7 mouse cellular contexts compared by ENCODE assay signal in genomic region chr1:21961251-21962082, GRCm38 (mm10). TPM values are rescaled to one million over a fixed set of nuclear protein-coding genes. Genes with fewer than 3 reads are reported as not detected.
DNase-seq lines count a peak whose midpoint lies in the region; ATAC-seq lines count a peak whose summit lies in the region.

Gene Kcnq5 (minus strand): TSS chr1:21961942.

- H3K36me3 ChIP-seq in intestine, embryonic 15.5 days = no peaks in the 10 kb centered on the region
- no peaks in the 10 kb centered on the region for H3K36me3 ChIP-seq in limb, embryonic 13.5 days
- no peaks in the 10 kb centered on the region for H3K36me3 ChIP-seq in midbrain, embryonic 14.5 days (ENCODE audit: control insufficient read depth, insufficient read depth, low read length)

- WGBS in intestine, embryonic 15.5 days = under 1% methylated on average over 83 of the region's 89 CpGs
- under 1% methylated on average over 68 of the region's 89 CpGs for WGBS in limb, embryonic 13.5 days
- WGBS in midbrain, embryonic 14.5 days = under 1% methylated on average over 73 of the region's 89 CpGs

- H3K9ac ChIP-seq in intestine, embryonic 15.5 days = peak within 1 kb of the TSS; percentile 56
- peak within 1 kb of the TSS; percentile 77 for H3K9ac ChIP-seq in limb, embryonic 13.5 days
- H3K9ac ChIP-seq in midbrain, embryonic 14.5 days (replicated peaks; ENCODE audit: low read length) = peak within 1 kb of the TSS; percentile 62

- ATAC-seq in activated CD4-positive, CD25-positive, alpha-beta regulatory T cell, adult 4 months = peak; percentile 50
- ATAC-seq in intestine, embryonic 15.5 days = peak; percentile 85
- peak; percentile 75 for ATAC-seq in limb, embryonic 13.5 days (ENCODE audit: low FRiP score, low read depth)
- ATAC-seq in midbrain, embryonic 14.5 days (ENCODE audit: low FRiP score, low TSS enrichment) = peak; percentile 89

- peak; percentile 77 for DNase-seq in embryo, embryonic 10 days (ENCODE audit: low spot score)
- peak; percentile 64 for DNase-seq in gastrocnemius, postnatal 14 days
- peak; percentile 85 for DNase-seq in midbrain, embryonic 14.5 days
- peak; percentile 71 to 75 for DNase-seq in spleen, postnatal 36 days (ENCODE audit: low spot score in 2 of 2)

- peaks cover 13% of the 10 kb centered on the region for H3K4me1 ChIP-seq in intestine, embryonic 15.5 days (replicated peaks)
- peaks cover 28% of the 10 kb centered on the region for H3K4me1 ChIP-seq in limb, embryonic 13.5 days
- H3K4me1 ChIP-seq in midbrain, embryonic 14.5 days (ENCODE audit: control insufficient read depth, insufficient read depth, low read length) = peaks cover 10% of the 10 kb centered on the region

- peak within 1 kb of the TSS; percentile 98 for H3K4me2 ChIP-seq in intestine, embryonic 15.5 days (replicated peaks)
- peak within 1 kb of the TSS; percentile 92 for H3K4me2 ChIP-seq in limb, embryonic 13.5 days (replicated peaks)
- H3K4me2 ChIP-seq in midbrain, embryonic 14.5 days (ENCODE audit: low read length) = peak within 1 kb of the TSS; percentile 98

- no peaks in the 10 kb centered on the region for H3K9me3 ChIP-seq in intestine, embryonic 15.5 days
- H3K9me3 ChIP-seq in limb, embryonic 13.5 days = no peaks in the 10 kb centered on the region
- H3K9me3 ChIP-seq in midbrain, embryonic 14.5 days (ENCODE audit: control insufficient read depth, low read length) = no peaks in the 10 kb centered on the region

- H3K4me3 ChIP-seq in intestine, embryonic 15.5 days (replicated peaks) = peak within 1 kb of the TSS; percentile 64
- H3K4me3 ChIP-seq in limb, embryonic 13.5 days = peak within 1 kb of the TSS; percentile 67
- H3K4me3 ChIP-seq in midbrain, embryonic 14.5 days (replicated peaks; ENCODE audit: low read depth, low read length) = peak within 1 kb of the TSS; percentile 74

- H3K27me3 ChIP-seq in intestine, embryonic 15.5 days (replicated peaks) = peaks cover 5% of the 10 kb centered on the region; the same call in 1 of the 2 replicates
- peaks cover 25% of the 10 kb centered on the region for H3K27me3 ChIP-seq in limb, embryonic 13.5 days
- peaks cover 23% of the 10 kb centered on the region for H3K27me3 ChIP-seq in midbrain, embryonic 14.5 days (ENCODE audit: control insufficient read depth, insufficient read depth, low read length)

- intact Hi-C loops in gastrocnemius, postnatal 14 days (cut with DNase I; ENCODE audit: low total_unique reads) = loop anchor here (5.0 kb wide), 1 partner anchor 549 kb away; no protein-coding TSS in a partner anchor

- H3K27ac ChIP-seq in intestine, embryonic 15.5 days = 0 out of 2 replicates have a peak within 1 kb of the TSS, but pooled peaks have one; percentile 22
- peak within 1 kb of the TSS; percentile 44 for H3K27ac ChIP-seq in limb, embryonic 13.5 days
- no peak within 1 kb of the TSS for H3K27ac ChIP-seq in midbrain, embryonic 14.5 days (replicated peaks; ENCODE audit: low read depth, low read length)

RNA-seq across cellular contexts. Expression of gene Kcnq5, which starts in this region (rescaled TPM):
- polyA plus RNA-seq in activated CD4-positive, CD25-positive, alpha-beta regulatory T cell, adult 4 months (2017; shearing (Covaris generic)) = 1 to 10 TPM; 3.4 to 5.6 TPM
- total RNA-seq in gastrocnemius, postnatal 14 days (2021) = 1 to 10 TPM; 3.6 to 5.1 TPM
- polyA plus RNA-seq in intestine, embryonic 15.5 days (2015; fragmentation: Nextera tagmentation; extraction: Ambion mirVana) = 1.5 and 1.8 TPM in 2 replicates
- 2.7 and 4.2 TPM in 2 replicates for polyA plus RNA-seq in limb, embryonic 13.5 days (2015; fragmentation: Nextera tagmentation; extraction: Ambion mirVana)
- 1.2 and 1.4 TPM in 2 replicates for polyA plus RNA-seq in midbrain, embryonic 14.5 days (2014; fragmentation: Nextera tagmentation; extraction: Ambion mirVana)
